Mouse (Mus musculus) urinary bladder, postnatal 36 days (tissue): ENCODE data around the gene Myo16.

Source experiments
- DNase-seq, 2 experiments: peaks; one replicate each; pipeline ENCODE4 v3.0.0; 2022; ENCODE audit warnings: low spot score in 2 of 2, mixed read lengths in 1 of 2

Myo16 gene

GRCm38 (mm10) chr8:10548003-10548584 is 394.4 kb downstream of the Myo16 start:
- no peak for DNase-seq

GRCm38 (mm10) chr8:10549434-10549833 is 395.7 kb downstream of the Myo16 start:
- DNase-seq = no peak

GRCm38 (mm10) chr8:10557961-10558360 is 404.2 kb downstream of the Myo16 start:
- no peak for DNase-seq

GRCm38 (mm10) chr8:10559479-10559878 is 405.8 kb downstream of the Myo16 start:
- DNase-seq = no peak

GRCm38 (mm10) chr8:10561616-10562015 is 407.9 kb downstream of the Myo16 start:
- no peak for DNase-seq

GRCm38 (mm10) chr8:10562046-10562445 is 408.3 kb downstream of the Myo16 start:
- no peak for DNase-seq

- no peak for DNase-seq
These were observed 408.9 kb downstream of the Myo16 start for GRCm38 (mm10) chr8:10562636-10563035.

GRCm38 (mm10) chr8:10565231-10566029 is 411.7 kb downstream of the Myo16 start:
- no peak for DNase-seq

- no peak for DNase-seq
These were observed 414.7 kb downstream of the Myo16 start for GRCm38 (mm10) chr8:10568448-10568847.

- peak; percentile 77 to 79 for DNase-seq
These were observed 420.4 kb downstream of the Myo16 start for GRCm38 (mm10) chr8:10574096-10574495.

GRCm38 (mm10) chr8:10575244-10575643 is 421.5 kb downstream of the Myo16 start:
- DNase-seq = no peak

GRCm38 (mm10) chr8:10586956-10587744 is 433.4 kb downstream of the Myo16 start:
- DNase-seq = peak in 1 of 2 experiments; percentile 23

- DNase-seq = peak in 1 of 2 experiments; percentile 26
These were observed 435.8 kb downstream of the Myo16 start for GRCm38 (mm10) chr8:10589422-10589933.

- DNase-seq = no peak
These were observed 439.2 kb downstream of the Myo16 start for GRCm38 (mm10) chr8:10592917-10593316.

GRCm38 (mm10) chr8:10596353-10596752 is 442.6 kb downstream of the Myo16 start:
- DNase-seq = no peak

GRCm38 (mm10) chr8:10597595-10597994 is 443.9 kb downstream of the Myo16 start:
- no peak for DNase-seq

GRCm38 (mm10) chr8:10598889-10599288 is 445.2 kb downstream of the Myo16 start:
- DNase-seq = no peak

GRCm38 (mm10) chr8:10606028-10606815 is 452.5 kb downstream of the Myo16 start:
- no peak for DNase-seq

- DNase-seq = no peak
These were observed 453.1 kb downstream of the Myo16 start for GRCm38 (mm10) chr8:10606816-10607209.

- DNase-seq = no peak
These were observed 457.9 kb downstream of the Myo16 start for GRCm38 (mm10) chr8:10611636-10612035.

GRCm38 (mm10) chr8:10613371-10613770 is 459.7 kb downstream of the Myo16 start:
- DNase-seq = no peak
